Mouse (Mus musculus): ENCODE measurements around the gene Fxr2.

DNA sequence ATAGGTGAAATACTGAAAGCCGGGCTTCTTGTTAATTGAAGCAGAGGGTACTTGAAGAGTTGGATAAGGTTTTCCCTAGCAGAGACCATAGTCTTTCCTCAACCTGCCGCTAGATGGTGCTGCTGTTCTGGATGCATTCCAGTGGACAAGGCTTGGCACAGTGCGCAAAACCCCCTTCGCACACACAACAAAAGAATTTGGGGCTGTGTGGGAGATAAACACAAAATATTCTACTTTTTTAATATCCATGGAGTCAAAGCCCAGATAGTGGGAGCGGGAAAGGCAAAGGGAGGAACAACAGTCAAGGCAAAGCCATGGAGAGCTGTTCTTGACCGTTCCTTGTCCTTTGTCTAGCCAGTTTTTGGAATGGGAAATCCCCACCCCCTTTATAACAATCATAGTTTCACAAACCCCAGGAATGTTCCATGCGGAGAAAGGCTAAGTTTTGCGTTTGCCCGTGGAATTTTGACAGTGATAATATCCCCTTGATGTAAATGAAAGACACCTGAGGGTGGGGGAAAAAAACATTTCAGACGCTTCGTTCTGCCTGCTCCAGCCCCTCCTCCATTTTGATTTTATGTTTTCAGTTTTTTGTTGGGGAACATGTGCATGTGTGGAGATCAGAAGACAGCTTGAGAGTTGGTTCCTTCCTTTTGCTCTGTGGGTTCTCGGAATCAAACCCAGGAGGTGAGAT lies 50.2 kb downstream of the Fxr2 start:
- TF ChIP-seq CTCF (IDR thresholded peaks at IDR 0.05; ENCODE audit: extremely low read depth, insufficient read length, insufficient replicate concordance, low read depth, low read length) (peak; percentile 80; the same call in 1 of the 2 replicates), POLR2A (IDR thresholded peaks at IDR 0.05; ENCODE audit: low read depth, low read length) (no peak)

All from small intestine, adult 2 months (tissue).